Mouse (Mus musculus): ENCODE measurements at regions not wholly inside any gene's neighbourhood (a gene's known extent, or its start where the extent isn't known, plus 50 kb on each side); places are given as distances from the start of the nearest gene placed in this dataset.

DNA sequence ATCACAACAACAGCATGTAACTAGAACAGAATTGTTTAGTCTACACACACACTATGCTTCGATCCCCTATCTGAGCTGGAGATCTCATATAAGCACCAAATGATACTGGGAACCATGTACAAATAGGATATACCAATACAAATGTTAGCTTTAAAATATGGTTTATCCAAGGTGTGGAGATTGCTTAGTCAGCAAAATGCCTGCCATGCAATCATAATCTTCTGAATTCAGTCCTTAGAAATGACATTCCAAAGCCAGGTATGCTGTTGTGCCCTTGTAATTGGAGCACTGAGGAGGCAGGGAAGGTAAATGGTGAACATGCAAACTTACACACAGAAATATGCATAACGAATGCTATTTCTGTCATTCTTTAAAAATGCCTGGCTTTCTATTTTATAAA, 54.0 kb upstream of the Thsd7b start:
- no peak for TF ChIP-seq POLR2A (IDR thresholded peaks at IDR 0.05; ENCODE audit: insufficient read depth, low read depth, low read length)
- TF ChIP-seq CTCF (IDR thresholded peaks at IDR 0.05; ENCODE audit: insufficient read depth, low read depth, low read length) = no peak
- H3K27ac ChIP-seq (ENCODE audit: insufficient read depth, low read depth, low read length) = no peak overlapping the region
- no peak overlapping the region for H3K4me3 ChIP-seq (ENCODE audit: insufficient read depth, low read depth, low read length)
- H3K4me1 ChIP-seq (ENCODE audit: control insufficient read depth, insufficient read depth, low read length) = no peaks in the 10 kb centered on the region
- WGBS = 93% methylated on average over 2 of the region's 2 CpGs

DNA sequence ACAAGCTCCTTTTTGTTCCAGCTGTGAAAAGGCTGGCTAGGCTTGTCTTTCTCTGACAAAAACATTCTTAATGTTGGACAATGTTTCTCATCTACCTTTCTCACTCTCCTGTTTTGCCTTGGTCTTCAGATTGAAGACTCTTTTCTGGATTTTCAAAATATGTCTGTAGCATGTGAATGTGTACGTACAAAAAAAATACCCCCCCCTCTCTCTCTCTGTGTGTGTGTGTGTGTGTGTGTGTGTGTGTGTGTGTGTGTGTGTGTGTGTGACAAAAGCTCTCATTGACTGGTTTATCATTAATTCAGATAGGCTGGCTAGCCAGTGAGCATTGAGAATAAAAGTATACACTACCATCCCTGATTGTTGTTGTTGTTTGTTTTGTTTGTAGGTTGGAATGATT, 64.3 kb upstream of the Thsd7b start:
- TF ChIP-seq POLR2A (IDR thresholded peaks at IDR 0.05; ENCODE audit: insufficient read depth, low read depth, low read length) (no peak), CTCF (IDR thresholded peaks at IDR 0.05; ENCODE audit: insufficient read depth, low read depth, low read length) (no peak)
- H3K27ac ChIP-seq (ENCODE audit: insufficient read depth, low read depth, low read length) = no peak overlapping the region
- H3K4me1 ChIP-seq (ENCODE audit: control insufficient read depth, insufficient read depth, low read length) = peaks cover 3% of the 10 kb centered on the region; the same call in 1 of the 2 replicates
- no peak overlapping the region for H3K4me3 ChIP-seq (ENCODE audit: insufficient read depth, low read depth, low read length)
- 91% methylated on average over 1 of the region's 1 CpGs for WGBS

GRCm38 (mm10) chr1:129208406-129208805, 64.7 kb upstream of the Thsd7b start:
- Histone ChIP-seq H3K4me1 (ENCODE audit: control insufficient read depth, insufficient read depth, low read length) (peaks cover 3% of the 10 kb centered on the region; the same call in 1 of the 2 replicates), H3K27ac (ENCODE audit: insufficient read depth, low read depth, low read length) (no peak overlapping the region), H3K4me3 (ENCODE audit: insufficient read depth, low read depth, low read length) (no peak overlapping the region)
- no peak for TF ChIP-seq CTCF (IDR thresholded peaks at IDR 0.05; ENCODE audit: insufficient read depth, low read depth, low read length)
- TF ChIP-seq POLR2A (IDR thresholded peaks at IDR 0.05; ENCODE audit: insufficient read depth, low read depth, low read length) = no peak
- WGBS = 20% methylated on average over 2 of the region's 2 CpGs

DNA sequence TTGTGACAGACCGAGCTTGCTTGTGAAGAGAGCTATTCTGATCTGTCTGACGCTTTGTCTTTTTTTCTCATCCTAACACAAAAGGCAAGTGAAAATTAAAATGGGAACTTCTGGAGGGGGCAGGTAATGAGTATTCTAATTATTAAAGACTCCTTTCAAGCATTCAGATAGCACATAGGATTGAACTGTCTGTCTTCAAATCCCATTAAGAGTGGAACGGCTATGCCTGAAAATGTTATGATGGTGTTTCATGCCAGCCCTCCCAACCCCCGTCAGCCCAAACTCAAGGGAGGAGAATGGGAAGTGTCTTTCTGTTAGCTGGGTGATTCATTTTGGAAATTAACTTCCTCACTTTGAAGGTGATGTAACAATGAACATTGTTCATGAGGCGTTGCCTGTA, 65.4 kb upstream of the Thsd7b start:
- TF ChIP-seq CTCF (IDR thresholded peaks at IDR 0.05; ENCODE audit: insufficient read depth, low read depth, low read length) = no peak
- TF ChIP-seq POLR2A (IDR thresholded peaks at IDR 0.05; ENCODE audit: insufficient read depth, low read depth, low read length) = no peak
- Histone ChIP-seq H3K4me3 (ENCODE audit: insufficient read depth, low read depth, low read length) (no peak overlapping the region), H3K4me1 (ENCODE audit: control insufficient read depth, insufficient read depth, low read length) (peaks cover 3% of the 10 kb centered on the region; the same call in 1 of the 2 replicates), H3K27ac (ENCODE audit: insufficient read depth, low read depth, low read length) (no peak overlapping the region)
- whole genome bisulfite sequencing = 60% methylated on average over 5 of the region's 5 CpGs

GRCm38 (mm10) chr1:129180174-129180759, 92.8 kb upstream of the Thsd7b start:
- H3K4me1 ChIP-seq (ENCODE audit: control insufficient read depth, insufficient read depth, low read length) = no peaks in the 10 kb centered on the region
- TF ChIP-seq POLR2A (IDR thresholded peaks at IDR 0.05; ENCODE audit: insufficient read depth, low read depth, low read length) (no peak), CTCF (IDR thresholded peaks at IDR 0.05; ENCODE audit: insufficient read depth, low read depth, low read length) (no peak)
- 86% methylated on average over 3 of the region's 3 CpGs for WGBS
- no peak overlapping the region for H3K4me3 ChIP-seq (ENCODE audit: insufficient read depth, low read depth, low read length)
- H3K27ac ChIP-seq (ENCODE audit: insufficient read depth, low read depth, low read length) = no peak overlapping the region

DNA sequence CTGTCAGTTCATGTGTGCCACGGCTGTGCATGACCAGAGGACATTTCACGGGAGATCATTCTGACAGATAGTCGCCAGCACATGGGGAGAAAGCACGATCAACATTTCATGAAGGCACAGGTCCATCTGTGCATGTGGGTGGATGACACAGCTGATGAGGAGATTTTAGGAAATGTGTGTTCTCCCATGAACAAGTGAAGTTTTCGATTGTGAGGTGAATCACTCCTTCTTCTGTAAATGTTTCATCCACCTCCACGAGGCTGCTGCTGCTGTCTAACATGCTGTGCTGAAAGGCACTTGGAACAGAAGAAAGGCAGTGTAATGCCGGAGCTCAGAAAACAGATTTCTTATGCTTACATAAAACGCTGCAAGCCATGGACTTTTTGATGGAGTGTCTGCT, 103.2 kb upstream of the Thsd7b start:
- Histone ChIP-seq H3K4me1 (ENCODE audit: control insufficient read depth, insufficient read depth, low read length) (no peaks in the 10 kb centered on the region), H3K27ac (ENCODE audit: insufficient read depth, low read depth, low read length) (no peak overlapping the region), H3K4me3 (ENCODE audit: insufficient read depth, low read depth, low read length) (no peak overlapping the region)
- TF ChIP-seq CTCF (IDR thresholded peaks at IDR 0.05; ENCODE audit: insufficient read depth, low read depth, low read length) = no peak
- no peak for TF ChIP-seq POLR2A (IDR thresholded peaks at IDR 0.05; ENCODE audit: insufficient read depth, low read depth, low read length)
- 89% methylated on average over 8 of the region's 8 CpGs for WGBS

GRCm38 (mm10) chr1:129150643-129151042, 122.5 kb upstream of the Thsd7b start:
- WGBS = 50% methylated on average over 1 of the region's 1 CpGs
- TF ChIP-seq POLR2A (IDR thresholded peaks at IDR 0.05; ENCODE audit: insufficient read depth, low read depth, low read length) (no peak), CTCF (IDR thresholded peaks at IDR 0.05; ENCODE audit: insufficient read depth, low read depth, low read length) (no peak)
- Histone ChIP-seq H3K4me3 (ENCODE audit: insufficient read depth, low read depth, low read length) (no peak overlapping the region), H3K27ac (ENCODE audit: insufficient read depth, low read depth, low read length) (no peak overlapping the region), H3K4me1 (ENCODE audit: control insufficient read depth, insufficient read depth, low read length) (no peaks in the 10 kb centered on the region)

GRCm38 (mm10) chr1:129148733-129149388, 124.2 kb upstream of the Thsd7b start:
- 88% methylated on average over 7 of the region's 7 CpGs for WGBS
- TF ChIP-seq POLR2A (IDR thresholded peaks at IDR 0.05; ENCODE audit: insufficient read depth, low read depth, low read length) = no peak
- TF ChIP-seq CTCF (IDR thresholded peaks at IDR 0.05; ENCODE audit: insufficient read depth, low read depth, low read length) = no peak

DNA sequence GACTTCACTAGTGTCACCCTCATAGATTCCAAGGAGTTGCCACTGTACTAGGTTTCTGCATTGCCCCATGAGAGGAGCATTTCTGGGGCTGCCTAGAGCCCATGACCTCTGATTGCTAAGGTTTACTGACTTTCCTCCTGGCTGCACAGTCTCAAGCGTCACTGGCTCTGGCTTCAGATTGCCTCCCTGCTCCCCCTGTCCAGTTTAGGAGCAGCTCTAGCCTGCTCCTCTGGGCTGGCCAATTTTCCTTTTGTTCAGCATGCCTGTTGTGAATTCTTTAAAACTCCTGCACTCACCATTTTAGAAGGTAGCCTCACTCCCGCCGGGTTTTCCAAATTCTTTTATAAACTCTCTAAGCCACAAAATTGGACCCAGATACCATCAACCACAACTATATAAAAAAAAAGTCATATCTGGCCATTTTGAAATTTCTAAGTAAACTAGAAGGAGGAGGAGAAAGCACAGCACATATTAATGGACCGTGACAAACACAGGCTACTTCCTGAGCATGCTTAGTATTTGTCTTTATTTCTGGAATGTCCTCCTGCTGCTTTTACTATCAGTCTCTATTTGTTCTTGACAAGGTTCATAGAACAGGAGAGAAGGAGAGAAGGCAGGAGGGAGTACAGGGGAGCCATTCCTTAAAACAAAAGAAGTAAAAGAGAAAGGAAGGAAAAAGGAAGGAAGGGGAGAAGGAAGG, 126.6 kb upstream of the Thsd7b start:
- Histone ChIP-seq H3K4me1 (ENCODE audit: control insufficient read depth, insufficient read depth, low read length) (no peaks in the 10 kb centered on the region), H3K27ac (ENCODE audit: insufficient read depth, low read depth, low read length) (no peak overlapping the region), H3K4me3 (ENCODE audit: insufficient read depth, low read depth, low read length) (no peak overlapping the region)
- TF ChIP-seq CTCF (IDR thresholded peaks at IDR 0.05; ENCODE audit: insufficient read depth, low read depth, low read length) (no peak), POLR2A (IDR thresholded peaks at IDR 0.05; ENCODE audit: insufficient read depth, low read depth, low read length) (no peak)
- 76% methylated on average over 4 of the region's 4 CpGs for WGBS

More at GRCm38 (mm10) chr1:129148733-129149388, 124.2 kb upstream of the Thsd7b start:
- Histone ChIP-seq H3K27ac (ENCODE audit: insufficient read depth, low read depth, low read length) (no peak overlapping the region), H3K4me3 (ENCODE audit: insufficient read depth, low read depth, low read length) (no peak overlapping the region), H3K4me1 (ENCODE audit: control insufficient read depth, insufficient read depth, low read length) (no peaks in the 10 kb centered on the region)
